Mouse (Mus musculus) adrenal gland, adult 18-20 months (tissue): Measurements from ENCODE around the gene Hoxa9. TPM values are rescaled to one million over a fixed set of nuclear protein-coding genes. Genes with fewer than 3 reads are reported as not detected.

Experiments used
- DNase-seq, 2 experiments: peaks; one replicate each; pipeline ENCODE4 v3.0.0; 2021 to 2022; ENCODE audit warnings: low spot score in 2 of 2
- total RNA-seq, 2 experiments: library from RNA; stranded (reverse); gene quantifications; 1 replicate in 1 of 2; 2 replicates in 1 of 2; pipeline ENCODE4 v1.2.3; 2021

The Hoxa9 gene
- total RNA-seq, 2 experiments from 2014 or later, result 0.19 to 0.30 TPM

DNA sequence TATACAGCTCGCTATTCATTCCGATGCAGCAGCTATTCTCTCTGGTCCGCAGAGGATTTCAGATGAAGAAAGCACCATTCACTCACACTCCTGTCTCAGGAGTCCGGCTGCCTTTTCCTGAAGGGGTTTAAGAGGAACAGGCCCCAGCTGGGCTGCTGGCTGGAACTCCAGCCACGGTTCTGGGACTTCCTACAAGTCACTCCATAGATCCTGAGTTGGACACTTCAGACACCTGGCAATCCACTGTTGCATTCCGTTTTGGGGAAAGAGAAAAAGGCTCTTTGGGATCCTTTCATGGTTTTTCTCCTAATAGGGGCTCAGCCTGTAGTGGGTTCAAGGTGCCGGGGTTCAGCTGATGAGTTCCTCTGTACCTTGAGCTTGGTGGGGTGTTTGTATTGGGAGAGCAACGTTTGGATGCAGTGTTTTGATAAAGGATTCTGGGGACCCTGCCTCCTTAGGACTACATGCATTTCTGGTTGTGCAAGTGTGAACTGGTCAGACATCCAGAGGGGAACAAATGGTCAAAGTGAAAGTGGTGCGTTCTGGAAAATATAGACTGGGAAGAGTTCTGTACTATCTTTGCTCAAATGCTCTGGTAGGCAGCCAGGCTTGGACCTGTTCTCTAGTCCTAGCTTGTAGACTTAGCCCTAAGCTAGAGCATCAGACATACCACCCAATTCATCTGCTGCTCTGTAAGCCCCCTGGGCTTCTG is 31.0 kb upstream of the Hoxa9 start:
- DNase-seq, result no peak

DNA sequence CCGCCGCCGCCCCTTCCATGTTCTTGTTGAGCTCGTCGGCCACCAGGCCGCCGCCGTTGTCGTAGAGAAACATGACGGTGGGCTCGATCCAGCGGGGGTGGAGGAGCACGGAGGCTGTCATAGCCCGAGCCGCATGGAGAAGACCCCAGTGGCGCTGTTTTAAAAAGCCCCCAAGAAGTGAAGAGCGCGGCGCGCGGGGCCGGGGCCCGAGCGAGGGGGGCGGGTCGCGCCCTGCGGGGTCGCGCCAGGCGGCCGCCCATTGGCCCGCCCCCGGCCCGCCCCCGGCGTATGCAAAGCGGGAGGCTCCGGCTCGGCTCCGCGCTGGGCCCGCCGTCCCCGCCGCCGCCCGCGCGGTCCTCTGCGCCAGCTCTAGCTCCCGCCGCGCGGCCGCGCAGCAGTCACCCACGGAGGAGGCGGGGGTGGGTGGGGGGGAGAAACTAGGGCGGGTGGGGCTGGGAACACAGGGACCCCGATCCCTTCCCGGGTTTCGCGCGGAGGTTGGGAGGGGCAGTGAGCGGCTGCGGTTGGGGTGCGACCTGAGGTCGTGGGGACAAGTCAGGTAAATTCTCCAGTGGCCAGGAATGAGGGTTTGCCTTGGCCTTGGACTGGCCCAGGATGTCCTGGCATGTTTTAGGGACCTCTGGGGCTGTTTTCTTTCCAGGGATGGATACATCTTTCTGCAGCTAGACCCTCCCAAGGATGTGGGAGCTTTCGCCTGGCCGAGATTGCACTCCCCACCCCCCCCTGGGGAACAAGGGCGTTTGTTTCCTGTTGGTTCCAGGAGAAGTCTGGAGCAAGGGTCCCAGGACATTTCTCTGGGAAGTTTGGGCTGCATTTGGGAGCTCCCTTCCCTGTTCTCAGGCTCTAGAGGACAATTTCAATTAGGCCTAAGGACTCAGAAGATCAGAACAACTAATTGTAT is 30.0 kb upstream of the Hoxa9 start, which contains the start of gene Hoxa13:
Gene Hoxa13 (minus strand): TSS at position 227 of the 922 bp plus-strand sequence.
- no peak for DNase-seq

DNA sequence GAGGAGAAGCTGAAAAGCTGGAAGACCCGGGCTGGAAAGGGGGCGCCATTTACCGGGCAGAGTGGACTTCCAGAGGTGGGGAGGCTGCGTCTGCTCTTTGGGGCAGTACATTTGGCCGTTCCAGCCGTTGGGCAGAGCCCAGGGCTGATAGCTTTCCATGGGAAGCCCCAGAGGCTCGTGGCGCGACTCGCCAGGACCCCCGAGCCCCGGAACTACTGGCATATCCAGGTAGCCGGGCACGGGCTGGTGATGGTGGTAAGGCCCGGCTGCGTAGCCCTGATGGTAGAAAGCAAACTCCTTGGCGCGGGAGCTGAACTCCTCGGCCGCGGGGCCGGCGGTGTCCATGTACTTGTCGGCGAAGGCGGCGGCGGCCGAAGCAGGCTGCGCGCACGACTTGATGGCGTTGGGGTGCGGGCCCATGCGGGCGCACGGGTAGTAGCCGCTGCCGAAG is 28.9 kb upstream of the Hoxa9 start:
- DNase-seq, result no peak

DNA sequence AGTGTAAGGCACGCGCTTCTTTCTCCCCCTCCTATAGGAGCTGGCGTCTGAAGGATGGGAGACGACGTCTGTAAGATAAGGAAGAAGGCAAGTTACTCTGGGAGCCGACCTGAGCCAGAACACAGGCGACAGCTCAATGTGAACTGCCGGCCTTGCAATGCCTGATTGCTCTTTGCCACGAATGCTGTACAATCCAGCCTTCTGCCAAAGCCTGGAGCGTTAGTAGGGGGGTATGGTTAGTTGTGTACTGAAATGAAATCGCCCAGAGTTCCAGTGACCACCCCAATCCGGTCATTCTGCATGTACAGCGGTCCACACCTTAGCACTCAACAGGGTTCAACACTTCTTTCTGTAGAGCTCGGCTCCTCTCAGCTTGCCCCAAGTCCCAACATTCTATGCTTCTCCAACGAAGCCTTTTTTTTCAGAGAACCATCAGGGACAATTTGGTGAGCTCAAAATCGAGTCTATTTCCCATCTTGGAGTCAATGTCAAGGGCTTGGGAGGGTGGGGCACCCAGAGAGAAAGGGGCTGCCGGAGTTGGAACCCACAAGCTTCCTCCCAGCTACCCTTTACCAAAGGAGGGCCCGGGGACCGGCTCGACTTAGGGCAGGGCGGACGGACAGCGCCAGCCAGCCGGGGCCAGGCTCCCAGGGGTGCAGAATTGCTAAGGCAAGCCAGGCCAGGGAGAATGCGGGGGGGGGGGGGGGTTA is 28.3 kb upstream of the Hoxa9 start:
- no peak for DNase-seq

DNA sequence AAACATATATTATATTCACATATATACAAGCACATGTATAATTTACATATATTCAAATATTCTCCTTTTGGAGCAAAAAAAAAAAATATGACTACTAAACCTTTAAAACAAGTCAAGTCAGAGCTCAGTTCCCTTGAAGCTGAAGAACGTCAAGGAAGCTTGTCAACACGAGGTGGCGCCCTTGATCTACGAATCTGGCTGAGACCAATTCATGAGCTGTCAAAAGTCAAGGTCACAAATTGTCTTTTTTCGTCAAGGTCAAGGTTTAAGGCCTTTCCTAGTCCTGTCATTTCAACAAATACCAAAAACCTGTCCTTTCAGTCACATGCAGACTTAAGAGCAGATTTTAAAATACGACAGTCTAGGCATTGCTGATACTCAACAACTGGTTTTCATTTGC is 26.1 kb upstream of the Hoxa9 start:
- peak; percentile 75 to 83 for DNase-seq

DNA sequence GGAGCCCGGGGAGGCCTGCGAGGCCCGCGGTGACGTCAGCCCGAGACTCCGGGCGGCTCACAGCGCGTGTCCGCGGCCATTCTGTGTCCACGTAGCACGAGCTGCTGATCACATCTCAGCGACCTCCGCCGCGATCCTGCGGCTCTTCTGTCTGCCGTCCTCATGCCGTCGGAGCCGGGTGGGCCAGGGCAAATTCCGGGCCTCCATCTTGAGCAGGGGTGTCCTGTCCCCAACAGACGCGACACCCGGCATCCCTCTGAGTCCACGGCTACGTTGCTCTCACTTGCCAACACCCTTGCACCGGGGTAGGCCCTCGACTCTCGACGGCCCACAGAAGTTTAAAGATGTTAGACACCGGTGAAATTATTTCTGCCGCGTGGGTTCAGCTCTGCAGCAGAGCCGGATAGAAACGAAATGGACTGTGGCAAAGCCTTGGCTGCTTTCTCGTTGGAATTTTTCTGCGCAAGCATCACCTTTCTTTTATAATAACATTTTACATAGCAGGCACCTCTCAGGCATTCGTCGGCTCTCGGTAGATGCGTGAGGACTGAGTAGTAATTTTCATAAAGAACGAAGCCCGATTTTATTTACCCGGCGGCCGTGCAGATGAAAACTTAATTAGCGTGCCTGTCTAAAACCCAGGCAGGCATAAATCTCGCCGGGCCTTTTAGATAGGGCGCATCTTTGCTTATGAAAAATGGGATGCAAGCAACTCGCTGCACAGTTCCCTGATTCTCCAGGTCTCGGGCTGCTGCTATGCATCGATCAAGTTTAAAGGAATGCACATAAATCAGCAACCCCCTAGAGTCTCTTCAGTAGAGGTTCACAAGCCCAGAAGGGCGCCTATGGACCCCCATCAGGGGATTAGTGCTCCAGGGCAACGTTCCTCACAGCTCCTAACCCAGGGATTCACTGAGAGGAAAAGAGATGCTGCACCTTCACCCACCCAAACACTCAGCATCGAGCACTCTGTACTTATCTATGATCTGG is 22.9 kb upstream of the Hoxa9 start:
- peak in 1 of 2 experiments; percentile 18 for DNase-seq

DNA sequence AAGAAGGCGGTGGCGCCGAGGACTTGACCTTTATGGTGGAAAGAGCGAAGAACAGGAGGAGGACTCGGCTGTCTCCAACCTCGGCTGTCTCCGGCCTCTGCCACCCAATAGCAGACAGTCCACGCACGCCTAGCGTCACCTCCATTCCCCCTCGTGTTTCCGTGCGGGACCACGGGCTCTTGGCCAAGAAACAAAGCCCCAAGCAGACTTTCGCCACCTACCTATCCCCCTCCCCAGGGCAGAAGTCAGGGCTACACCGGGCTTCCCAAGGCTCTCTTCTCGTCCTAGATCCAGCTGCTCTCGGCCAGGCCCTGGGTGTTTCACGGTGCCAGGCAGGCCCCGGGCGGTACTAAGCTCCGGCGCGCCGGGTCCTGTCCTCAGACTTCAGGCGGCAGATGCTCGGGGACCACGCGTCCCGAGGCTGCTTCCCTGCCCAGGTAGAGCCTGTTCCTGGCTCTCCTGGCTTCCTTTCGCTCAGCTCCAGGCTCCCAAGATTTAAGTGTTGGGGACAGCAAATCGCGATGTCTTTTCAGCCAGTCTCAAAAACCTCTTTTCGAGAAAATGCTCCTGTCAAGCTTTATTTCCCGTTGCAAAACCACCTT is 22.0 kb upstream of the Hoxa9 start:
- DNase-seq, result peak in 1 of 2 experiments; percentile 19

DNA sequence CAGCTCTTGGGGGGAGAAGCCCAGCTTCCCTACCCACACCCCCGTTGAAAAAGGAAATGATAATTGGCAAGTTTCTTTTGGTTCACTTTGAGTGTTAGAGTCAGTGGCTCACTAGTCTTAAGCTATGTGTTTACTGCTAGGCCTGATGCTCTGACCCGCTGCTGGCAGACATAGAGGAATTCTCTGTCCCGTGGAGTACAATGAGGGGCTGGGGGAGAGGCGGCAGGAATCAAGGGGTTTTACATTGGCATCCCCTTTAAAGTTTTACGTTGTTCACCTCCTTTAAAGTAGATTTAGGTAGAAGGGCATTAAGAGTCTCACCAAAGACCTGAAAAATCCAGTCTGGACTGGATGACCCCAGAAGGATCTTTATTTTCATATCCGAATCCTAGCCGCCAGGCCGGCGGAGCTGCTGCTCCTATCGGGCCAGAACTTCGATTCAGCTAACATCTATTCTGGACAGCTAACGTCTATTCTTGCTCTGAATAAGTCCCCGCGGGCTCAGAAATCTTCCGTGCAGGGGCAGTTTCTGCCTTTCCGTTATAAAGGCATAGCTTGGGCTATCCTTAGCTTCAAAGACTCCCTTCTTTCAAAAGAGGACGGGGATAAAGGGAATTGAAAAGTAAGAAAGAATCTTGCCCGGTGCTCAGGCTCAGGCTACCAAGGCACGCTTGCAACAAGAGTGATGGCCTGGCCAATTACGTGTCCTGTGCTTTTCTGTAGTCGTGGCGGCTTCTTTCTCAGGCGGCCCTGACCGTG is 21.3 kb upstream of the Hoxa9 start:
- DNase-seq, result peak in 1 of 2 experiments; percentile 12

DNA sequence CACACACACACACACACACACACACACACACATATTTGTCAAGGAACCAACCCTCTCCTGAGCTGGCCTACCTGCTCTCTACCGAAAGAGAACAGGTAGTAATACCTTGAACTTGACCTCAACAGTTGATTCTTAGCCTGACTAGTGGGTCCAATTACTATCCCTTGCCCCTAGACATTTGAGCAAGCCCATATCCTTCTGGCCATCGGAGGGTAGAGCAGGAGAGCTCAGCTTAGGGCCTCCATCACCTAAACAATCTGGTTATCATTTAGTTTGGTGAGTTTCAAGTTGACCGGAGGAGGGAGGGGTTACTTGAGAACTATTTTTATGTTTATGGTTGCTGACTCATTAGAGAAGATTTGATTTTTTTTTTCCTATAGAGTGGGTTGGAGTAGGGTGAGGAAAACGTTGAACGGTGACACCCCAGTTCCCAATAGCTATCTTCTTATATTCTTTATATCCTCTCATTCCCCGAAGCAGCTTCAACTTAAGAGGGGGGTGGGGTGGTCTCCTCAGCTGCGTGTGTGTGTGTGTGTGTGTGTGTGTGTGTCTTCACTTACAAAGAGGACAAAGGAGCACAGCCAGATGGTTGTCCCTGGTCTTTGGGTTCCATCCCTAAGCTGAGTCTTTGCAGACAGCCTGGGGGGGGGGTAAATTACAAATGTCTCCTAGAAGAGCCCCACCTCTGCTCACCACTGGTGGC is 20.4 kb upstream of the Hoxa9 start:
- no peak for DNase-seq

DNA sequence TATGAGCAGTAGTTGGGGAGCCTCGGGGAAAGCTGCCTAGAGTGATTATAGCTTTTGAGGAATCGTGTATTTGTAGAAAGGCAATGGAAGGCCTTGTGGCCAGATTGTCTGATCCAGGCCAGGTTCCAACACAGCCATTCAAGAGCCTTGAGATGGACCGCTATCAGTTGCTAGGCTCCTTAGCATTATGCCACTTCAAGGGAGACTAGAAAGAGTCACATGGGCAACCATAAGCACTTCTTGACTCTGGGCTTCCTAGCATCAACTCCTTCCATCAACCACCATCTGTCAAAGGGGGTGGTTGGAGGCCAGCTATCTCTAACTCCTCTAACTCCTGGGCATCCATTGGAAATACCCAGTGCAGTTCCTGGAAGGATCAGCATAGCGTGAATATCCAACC is 18.9 kb upstream of the Hoxa9 start:
- peak in 1 of 2 experiments; percentile 10 for DNase-seq

DNA sequence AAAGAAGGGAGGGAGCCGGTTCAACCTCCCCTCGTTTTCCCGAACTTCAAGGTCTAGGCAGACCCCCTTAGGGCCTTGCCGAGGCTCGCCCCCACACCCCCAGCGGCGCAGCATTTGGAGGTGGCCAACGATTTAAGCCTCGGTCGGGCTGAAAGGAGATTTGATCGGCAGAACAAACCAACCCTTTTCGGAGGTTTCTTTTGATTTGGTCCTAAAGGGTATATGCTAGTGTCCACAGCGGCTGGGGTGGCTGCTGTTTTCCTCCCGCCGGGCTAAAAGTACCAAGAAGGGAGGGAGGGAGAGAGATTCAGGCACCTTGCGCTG is 18.5 kb upstream of the Hoxa9 start:
- no peak for DNase-seq

DNA sequence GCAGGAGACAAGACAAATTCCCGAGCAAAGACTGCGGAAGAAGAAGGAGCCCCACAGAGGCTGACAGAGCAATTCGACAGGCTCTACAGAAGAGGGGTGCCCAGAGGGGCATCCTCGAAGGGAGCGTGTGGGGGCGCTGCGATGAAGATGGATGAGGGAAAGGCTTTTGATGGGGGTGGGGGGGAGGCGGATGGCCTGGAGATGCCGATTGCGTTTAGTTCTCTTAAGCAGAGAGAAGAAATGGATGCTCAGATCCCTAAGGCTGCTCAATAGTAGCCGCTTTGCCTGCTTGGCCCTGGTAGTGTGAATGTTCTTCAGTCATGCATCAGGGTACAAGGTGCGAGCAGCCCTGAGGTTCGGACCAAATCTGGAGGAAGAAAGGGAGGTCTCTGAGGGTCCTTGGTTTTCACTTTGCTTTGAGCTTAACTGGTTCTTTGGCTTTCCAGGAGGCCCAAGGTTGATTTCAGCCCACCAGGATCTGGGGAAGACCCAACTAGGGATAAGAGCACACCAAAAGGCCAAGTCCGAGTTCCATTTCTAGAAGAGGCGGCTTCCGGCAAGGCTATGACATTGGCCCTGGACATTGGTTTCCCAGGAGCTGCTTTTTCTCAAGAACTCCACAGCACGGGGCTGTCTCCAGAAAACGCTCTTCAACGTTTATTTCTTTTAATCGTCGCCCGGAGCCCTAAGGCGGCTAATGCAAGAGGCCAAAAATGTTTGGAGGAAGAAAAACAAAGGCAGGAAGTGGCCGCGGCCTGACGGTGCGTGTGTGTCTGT is 17.9 kb upstream of the Hoxa9 start:
- DNase-seq, result peak in 1 of 2 experiments; percentile 18

DNA sequence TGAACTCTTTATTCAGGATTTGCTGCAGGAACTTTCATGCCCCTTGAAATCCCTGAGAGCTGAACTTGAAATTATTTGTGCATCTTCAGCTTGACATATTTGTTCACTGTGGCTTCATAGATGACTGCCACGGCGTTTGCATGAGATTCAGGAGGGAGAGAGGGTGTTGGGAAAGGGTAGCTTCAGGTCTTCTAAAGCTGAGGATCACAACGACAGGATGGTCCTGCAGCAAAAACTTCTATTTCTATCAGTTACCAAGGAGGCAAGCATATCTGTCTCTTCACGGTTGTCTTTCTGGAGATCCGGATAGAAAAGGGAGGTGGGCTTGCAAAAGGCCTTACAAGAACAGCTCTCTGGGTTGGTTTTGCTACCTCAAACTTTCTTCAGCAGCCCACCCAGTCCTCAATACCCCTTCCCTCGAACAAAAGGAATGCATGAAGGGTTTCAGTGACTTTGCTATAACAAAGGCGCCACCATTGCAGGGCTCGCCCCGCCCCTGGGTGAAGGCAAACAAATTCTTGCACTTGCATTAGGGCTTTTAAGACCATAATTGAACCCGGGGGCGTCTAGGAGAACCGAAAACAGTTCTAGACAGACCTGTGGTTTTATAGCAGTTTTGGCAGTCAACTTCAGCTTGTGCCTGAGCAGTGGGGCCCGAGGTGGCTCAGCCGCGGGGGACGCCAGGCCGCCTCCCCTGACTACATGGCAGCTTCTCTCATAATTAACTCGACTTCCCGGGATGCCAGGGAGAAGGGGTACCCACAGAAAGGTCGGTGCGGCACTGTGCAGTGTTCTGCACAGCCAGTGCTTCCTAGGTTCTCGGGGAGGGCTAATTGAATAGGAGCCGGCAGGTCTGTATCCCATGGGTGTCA is 17.1 kb upstream of the Hoxa9 start:
- peak in 1 of 2 experiments; percentile 15 for DNase-seq

DNA sequence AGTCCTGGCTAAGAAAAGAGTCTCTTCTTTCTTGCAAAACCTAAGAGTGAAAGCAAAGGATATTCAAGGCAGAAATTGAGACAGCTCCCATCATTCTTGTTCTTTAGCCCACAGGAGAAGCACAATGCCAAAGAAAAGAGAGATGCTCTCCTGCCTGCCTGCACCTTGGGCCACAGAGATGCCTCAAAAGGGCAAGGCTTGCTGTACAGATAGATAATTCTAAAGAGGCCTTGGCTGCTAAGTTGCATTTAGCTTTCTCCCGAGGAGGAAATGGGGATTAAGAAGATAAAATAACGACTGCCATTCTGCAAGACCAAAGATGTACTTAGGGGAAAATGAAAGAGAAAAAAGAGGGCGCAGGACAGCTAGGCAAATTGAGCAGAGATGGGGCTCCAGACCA is 16.0 kb upstream of the Hoxa9 start:
- peak in 1 of 2 experiments; percentile 8 for DNase-seq

DNA sequence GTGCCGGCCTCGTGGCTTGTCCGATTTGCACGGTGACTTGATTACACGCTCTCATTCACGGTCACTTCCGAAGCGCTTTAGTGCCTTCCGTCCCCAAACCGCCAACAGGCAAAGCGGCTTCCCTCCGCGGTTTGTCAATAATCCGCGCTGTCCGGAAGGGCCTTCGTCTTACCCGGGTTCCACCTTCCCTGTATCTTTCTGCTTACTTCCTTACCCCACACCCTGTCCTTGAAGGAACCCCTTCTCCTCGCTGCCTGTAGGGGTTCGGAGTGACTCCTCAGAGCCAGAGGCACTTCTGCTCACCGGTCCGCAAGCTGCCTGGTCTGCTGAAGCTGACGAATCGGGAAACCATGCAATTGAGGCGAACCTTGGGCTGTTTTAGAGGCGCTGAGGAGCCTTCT is 15.5 kb upstream of the Hoxa9 start:
- DNase-seq, result peak in 1 of 2 experiments; percentile 17

DNA sequence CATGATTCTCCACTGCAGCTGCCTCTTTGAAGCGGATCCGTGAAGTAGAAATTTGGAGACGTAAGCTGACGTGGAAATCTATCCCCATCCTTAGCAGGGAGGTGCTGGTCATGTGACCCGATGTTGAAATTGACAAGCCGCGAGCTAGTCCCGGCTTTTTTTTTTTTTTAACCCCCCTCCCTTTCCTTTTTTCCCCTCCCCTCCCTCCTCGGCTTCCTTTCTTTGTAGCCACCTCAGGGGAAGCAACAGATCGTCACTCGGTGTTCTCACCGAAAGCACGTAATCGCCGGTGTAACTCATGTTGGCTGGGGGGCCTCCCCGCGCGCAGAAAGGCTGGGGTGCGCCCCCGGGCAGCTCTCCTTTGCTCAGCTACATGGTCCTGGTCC is 14.9 kb upstream of the Hoxa9 start, which contains the start of gene Hoxa11:
Gene Hoxa11 (minus strand): TSS at position 54 of the 386 bp plus-strand sequence.
- DNase-seq, result peak in 1 of 2 experiments; percentile 13
